Mouse (Mus musculus): Measurements from ENCODE around the gene Tenm4.

Tenm4 gene

GRCm38 (mm10) chr7:96170924-96171595 lies at the start of gene Tenm4:
Tenm4 (plus strand) TSS chr7:96171246.
- in situ Hi-C loops (cut with MboI, MseI) = no loop called here

DNA sequence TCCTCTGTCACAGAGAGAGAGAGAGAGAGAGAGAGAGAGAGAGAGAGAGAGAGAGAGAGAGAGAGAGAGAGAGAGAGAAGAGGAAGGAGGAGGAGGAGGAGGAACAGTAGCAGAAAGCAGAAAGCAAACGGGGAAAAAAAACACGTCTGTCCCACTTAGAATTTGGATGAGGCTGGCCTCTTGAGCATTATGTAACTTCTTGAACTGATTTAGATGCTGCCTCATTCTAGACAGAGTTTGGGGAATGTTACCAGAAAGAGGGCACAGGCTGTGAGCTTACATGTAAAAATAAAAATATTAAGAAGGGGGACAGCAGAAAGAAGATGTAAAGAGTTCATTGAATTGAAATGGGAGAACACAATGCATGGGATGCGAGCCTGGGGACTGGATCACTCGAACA lies 40.3 kb upstream of the Tenm4 start:
- in situ Hi-C loops (cut with MboI, MseI) = no loop called here

DNA sequence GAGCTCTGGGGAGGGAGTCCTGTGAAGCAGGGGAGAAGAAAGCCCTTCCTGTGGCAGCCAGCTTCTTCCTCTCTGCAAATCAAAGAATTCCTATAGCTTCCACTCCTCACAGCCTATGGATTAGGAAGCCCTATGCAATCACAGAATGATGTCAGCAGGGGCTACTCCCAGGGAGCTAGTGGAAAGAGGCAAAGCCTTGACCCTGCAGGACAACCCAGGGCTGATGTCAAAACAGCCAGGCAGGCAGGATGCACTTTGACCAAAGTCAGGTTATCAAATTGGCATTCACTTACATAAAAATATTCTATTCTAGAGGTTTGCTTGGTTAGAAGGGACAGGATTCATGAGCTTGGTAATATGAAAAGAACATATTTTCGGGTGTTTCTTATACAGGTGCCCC lies 39.9 kb upstream of the Tenm4 start:
- in situ Hi-C loops (cut with MboI, MseI) = no loop called here

DNA sequence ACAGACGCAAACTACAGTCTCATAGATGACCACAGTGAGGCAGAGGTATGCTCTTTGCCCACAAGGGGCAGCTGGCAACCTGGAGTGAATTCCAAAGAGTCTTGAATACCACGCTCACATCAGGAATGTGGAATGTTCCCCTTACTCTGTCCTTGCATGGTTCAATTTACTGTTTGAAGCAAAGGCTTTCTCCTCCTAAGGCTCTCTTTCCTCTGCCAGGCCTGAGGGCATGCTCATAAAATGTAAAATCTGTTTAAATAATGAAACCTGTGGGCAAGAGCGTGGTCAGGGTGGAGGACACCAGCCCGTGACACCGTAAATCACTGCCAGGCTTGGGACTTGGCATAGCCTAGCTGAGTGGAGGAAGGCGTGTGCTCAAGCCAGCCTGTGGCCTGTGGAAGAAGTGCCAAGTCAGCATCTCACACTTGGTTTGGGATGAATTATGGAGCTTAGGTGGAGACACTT lies 34.5 kb upstream of the Tenm4 start:
- in situ Hi-C loops (cut with MboI, MseI) = no loop called here

DNA sequence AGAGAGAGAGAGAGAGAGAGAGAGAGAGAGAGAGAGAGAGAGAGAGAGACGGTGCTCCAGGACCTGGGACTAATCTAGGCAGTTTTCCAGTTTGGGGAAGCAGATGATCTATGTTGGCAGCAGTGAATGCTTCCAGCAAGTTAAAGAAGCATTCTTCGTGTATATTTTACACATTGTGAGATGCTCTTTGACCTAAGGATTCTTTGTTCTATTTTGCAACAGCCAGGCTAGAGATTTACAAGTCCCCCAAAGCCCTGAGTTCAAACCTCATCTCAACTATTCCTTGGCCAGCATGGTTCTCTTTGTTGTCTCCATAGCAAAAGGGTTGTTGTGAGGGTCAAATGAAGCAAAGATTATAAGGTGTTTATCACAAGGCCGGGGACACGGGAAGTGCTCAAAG lies 29.2 kb upstream of the Tenm4 start:
- in situ Hi-C loops (cut with MboI, MseI) = no loop called here

DNA sequence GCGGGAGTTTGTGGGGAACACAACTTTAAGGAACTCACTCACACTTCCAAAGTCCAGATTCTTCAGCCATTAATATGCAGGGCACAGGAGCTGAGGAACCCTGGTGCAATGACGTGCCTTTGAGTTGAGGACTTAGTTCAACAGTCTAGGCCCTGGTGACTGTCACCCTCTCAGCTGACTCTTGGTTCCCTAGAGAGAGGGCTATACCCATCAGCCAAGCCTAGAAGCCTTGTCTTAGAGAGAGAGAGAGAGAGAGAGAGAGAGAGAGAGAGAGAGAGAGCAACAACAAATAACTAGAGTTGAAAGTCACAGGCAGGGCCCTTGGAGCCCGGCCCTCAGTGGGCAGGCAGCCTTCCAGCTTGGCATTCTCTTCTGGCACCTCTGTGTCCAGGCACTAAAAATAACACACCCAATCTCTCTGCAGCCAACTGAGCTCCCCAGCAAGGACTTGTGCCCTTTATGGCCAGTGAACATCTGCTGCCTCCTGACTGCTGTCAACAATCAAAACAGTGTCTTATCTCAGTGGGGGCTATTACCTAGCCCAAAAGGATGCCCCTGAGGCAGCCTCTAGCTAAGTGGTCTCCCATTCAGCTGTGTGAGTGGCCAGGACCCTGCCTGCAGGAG lies 28.0 kb upstream of the Tenm4 start:
- in situ Hi-C loops (cut with MboI, MseI) = no loop called here

- in situ Hi-C loops (cut with MboI, MseI) = no loop called here
Observed at GRCm38 (mm10) chr7:96147436-96147835, 23.6 kb upstream of the Tenm4 start.

DNA sequence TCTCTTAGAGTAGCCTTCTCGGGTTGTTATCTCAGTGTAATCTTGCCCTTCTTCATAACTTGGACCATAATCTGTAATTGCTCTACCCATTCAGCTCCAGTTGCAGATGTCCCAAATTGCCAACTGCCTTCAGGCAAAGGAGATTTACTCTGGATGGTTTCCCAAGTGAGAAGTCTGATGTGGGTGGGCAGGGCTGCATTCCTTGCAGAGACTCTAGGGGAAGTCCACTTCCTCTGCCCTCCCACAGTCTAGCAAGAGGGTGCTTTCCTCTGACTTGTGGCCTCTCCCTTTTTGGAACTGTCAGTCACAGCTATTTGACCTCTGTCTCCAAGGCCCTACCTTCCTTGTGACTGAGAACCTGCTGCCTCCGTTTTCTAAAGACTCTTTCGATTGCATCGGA lies 22.9 kb upstream of the Tenm4 start:
- in situ Hi-C loops (cut with MboI, MseI) = no loop called here

DNA sequence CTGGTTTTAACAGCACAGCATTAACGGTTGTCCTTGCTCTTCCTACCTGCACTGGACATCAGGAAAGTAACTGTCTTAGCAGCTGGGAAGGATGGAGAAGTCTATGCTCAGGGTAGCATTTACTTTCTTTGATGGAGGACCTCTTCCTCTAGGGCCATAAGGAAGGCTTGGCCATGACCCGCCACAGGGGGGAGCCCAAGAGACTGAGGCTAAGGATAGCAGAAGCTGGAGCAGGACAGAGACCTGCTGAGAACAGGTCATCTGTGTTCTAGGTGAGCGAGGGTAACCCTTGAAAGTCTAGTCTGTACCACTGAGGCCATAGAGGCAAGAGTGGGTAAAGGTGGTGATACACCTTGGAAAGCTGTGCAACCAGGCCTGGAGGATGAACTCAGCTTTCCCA lies 19.8 kb upstream of the Tenm4 start:
- in situ Hi-C loops (cut with MboI, MseI) = no loop called here

DNA sequence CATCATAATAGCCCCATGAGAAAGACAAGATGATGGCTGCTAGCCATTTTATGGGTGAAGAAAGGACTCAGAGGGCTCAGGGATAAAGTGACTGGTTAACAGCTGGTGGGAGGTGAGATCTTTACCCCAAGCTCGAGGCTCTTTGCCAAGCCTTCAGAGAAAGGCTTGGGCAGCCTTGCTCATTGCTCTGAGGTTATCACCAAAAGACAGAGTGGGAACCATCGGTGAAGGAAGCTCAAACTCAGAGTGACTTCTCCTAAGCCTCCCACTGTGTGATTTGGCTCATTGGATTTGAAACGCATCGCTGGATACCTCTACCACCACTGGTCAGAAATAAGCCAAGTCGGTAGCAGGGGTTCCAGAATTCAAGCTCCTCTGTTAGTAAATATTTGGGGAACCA lies 19.1 kb upstream of the Tenm4 start:
- in situ Hi-C loops (cut with MboI, MseI) = no loop called here

GRCm38 (mm10) chr7:96152431-96152830 lies 18.6 kb upstream of the Tenm4 start:
- in situ Hi-C loops (cut with MboI, MseI) = no loop called here

DNA sequence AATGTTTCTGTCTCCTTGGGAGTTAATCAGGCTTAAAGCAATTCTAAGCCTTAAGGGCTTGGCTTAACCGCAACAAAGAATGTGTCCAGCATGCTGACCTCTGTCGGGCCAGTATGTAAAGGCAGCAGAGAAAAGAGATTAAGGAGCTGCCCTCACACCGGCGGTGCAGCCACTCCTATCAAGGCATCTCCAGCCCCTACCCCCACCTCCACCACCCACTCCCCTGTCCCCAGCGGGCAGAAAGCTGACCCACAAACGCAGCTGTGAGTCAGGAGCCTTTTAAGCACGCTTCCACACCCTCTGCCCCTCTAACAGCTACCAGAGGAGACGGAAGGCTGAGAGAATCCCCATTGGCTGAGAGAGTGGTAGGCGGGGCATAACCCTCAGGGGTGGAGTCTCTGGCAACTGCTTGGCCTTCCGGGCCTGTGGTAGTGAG lies 18.1 kb upstream of the Tenm4 start:
- in situ Hi-C loops (cut with MboI, MseI) = no loop called here

- in situ Hi-C loops (cut with MboI, MseI) = no loop called here
Observed at GRCm38 (mm10) chr7:96154025-96154424, 17.0 kb upstream of the Tenm4 start.

DNA sequence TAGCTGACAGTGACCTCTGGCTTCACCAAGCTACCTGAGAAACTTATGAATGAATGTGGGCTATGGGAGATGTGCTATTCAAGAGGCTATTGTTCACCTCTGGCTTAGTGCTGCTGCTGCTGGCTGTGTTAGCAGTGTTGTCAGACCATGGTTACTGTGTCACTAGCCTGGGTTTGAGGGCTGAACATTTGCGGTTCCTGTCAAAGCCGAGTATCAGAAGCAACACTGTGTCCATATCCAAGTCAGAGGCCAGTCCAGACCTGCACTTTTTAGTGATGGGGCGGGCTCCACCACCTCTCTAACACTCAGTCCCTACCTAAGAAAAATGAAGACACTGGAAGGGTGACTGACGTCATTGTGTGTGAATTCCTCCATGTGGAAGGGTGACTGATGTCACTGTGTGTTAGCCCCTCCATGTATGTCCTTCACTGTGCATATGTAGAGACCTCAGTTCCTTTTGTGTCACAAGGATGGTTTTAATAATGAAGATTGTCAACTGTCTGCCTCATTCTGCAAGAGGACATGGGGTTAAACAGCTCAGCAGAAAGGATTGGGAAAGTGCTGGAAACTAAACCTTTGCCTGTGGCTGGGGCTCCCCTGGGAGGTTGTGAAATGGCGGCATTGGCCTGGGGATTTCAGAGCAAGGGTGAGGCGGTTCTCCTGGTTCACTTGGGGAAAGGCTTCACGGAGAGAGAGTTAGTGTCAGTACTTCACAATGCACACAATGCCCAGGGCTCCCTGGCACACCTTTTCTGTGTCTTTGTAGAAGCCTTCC lies 14.4 kb upstream of the Tenm4 start:
- in situ Hi-C loops (cut with MboI, MseI) = no loop called here

- in situ Hi-C loops (cut with MboI, MseI) = no loop called here
Observed at GRCm38 (mm10) chr7:96164141-96164540, 6.9 kb upstream of the Tenm4 start.

DNA sequence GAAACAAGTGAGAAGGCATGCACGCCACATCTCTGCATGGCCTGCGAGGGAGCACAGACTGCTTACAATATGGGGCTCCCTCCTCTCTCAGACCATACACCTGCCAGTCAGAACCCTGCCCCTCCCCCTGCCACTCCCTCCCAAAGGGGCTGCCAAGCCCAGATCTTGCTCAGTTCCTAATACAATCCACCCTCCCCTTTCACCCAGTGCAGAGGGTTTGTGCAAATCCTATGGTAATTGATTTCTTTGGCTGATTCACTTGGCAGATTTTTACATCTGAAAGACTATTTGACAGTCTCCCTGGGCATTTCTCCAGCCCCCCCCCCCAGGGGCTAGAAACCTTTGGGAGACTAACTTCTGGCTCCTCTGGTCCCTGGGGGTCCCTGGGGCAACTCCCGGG lies 2.1 kb upstream of the Tenm4 start:
- in situ Hi-C loops (cut with MboI, MseI) = no loop called here

- in situ Hi-C loops (cut with MboI, MseI) = no loop called here
Observed at GRCm38 (mm10) chr7:96171596-96172563, 834 bp downstream of the Tenm4 start.

DNA sequence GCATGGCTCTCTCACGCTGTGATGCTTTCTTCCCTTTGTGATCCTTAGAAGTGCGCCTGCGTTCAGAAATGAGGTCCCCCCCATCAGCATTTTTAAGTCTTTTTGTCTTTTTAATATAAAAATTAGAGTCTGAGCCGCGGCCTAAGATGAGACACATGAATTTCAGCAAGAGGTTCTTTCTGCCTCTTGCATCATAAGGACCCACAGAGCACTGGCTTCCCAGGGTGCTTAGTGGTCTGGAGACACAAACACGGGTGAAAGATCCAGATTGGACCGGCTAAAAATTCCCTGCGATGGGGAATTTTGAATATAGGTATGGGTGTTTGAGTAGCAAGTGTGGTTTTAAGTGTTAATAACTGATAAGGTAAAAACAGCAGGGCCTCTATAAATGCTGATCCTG lies 5.7 kb downstream of the Tenm4 start:
- in situ Hi-C loops (cut with MboI, MseI) = no loop called here

GRCm38 (mm10) chr7:96181751-96182150 lies 10.7 kb downstream of the Tenm4 start:
- in situ Hi-C loops (cut with MboI, MseI) = no loop called here

GRCm38 (mm10) chr7:96183195-96183594 lies 12.1 kb downstream of the Tenm4 start:
- in situ Hi-C loops (cut with MboI, MseI) = no loop called here

DNA sequence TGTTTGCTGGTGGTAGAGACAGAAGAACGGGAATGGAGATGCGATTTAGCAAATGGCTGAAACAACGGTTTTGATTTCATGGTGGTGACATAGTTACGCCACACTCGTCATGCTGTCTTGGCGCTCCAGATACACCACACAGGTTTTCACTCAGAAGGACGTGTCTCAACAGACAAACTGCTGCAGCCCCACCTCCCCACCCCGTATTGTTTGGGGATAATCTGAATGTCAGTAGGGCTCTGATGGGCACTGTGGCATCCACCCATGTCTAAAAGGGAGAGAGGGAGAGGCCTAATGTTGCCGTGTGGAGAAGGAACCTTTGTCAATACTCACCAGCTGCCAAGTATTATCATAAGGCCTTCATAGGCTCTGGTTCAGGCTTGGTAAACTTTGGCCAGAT lies 14.4 kb downstream of the Tenm4 start:
- in situ Hi-C loops (cut with MboI, MseI) = no loop called here

Data from T-helper 2 cell (primary cell).